Mouse (Mus musculus): ENCODE measurements around the gene Mfsd2a. TPM values are rescaled to one million over a fixed set of nuclear protein-coding genes. Genes with fewer than 3 reads are reported as not detected.

The Mfsd2a gene
- polyA plus RNA-seq, 1 experiment: 0.93 TPM

GRCm38 (mm10) chr4:122998537-122999262 lies 37.7 kb upstream of the Mfsd2a start:
- peak overlapping the region; percentile 74 for H3K27ac ChIP-seq (ENCODE audit: insufficient read depth, low read length)

GRCm38 (mm10) chr4:122996618-122997381 lies 35.8 kb upstream of the Mfsd2a start:
- H3K36me3 ChIP-seq (ENCODE audit: control insufficient read depth, insufficient read depth, low read length, poor library complexity, severe bottlenecking): no peaks in the 10 kb centered on the region
- H3K27ac ChIP-seq (ENCODE audit: insufficient read depth, low read length): no peak overlapping the region
- H3K27me3 ChIP-seq (ENCODE audit: control insufficient read depth, insufficient read depth, low read length, poor library complexity, severe bottlenecking): no peaks in the 10 kb centered on the region
- peak overlapping the region; percentile 78 for H3K9ac ChIP-seq (ENCODE audit: low read depth, poor library complexity, severe bottlenecking)
- H3K4me1 ChIP-seq (ENCODE audit: control insufficient read depth, insufficient read depth, low read length): peaks cover 10% of the 10 kb centered on the region
- TF ChIP-seq EP300 (IDR thresholded peaks at IDR 0.05; ENCODE audit: insufficient read depth, low read depth, low read length) (0 out of 2 replicates have a peak, but pooled peaks have one; percentile 35), POLR2A (IDR thresholded peaks at IDR 0.05; ENCODE audit: insufficient read depth, low read length) (no peak)
- H3K9me3 ChIP-seq (replicated peaks; ENCODE audit: control insufficient read depth, insufficient read depth, low read length, poor library complexity, severe bottlenecking): no peaks in the 10 kb centered on the region
- H3K4me3 ChIP-seq (ENCODE audit: low read depth, low read length): peak overlapping the region; percentile 88

More at GRCm38 (mm10) chr4:122998537-122999262, 37.7 kb upstream of the Mfsd2a start:
- TF ChIP-seq POLR2A (IDR thresholded peaks at IDR 0.05; ENCODE audit: insufficient read depth, low read length) (no peak), CTCF (IDR thresholded peaks at IDR 0.05; ENCODE audit: low read depth, low read length) (no peak), EP300 (IDR thresholded peaks at IDR 0.05; ENCODE audit: insufficient read depth, low read depth, low read length) (no peak)
- H3K9ac ChIP-seq (ENCODE audit: low read depth, poor library complexity, severe bottlenecking): no peak overlapping the region
- H3K36me3 ChIP-seq (ENCODE audit: control insufficient read depth, insufficient read depth, low read length, poor library complexity, severe bottlenecking): no peaks in the 10 kb centered on the region
- H3K27me3 ChIP-seq (ENCODE audit: control insufficient read depth, insufficient read depth, low read length, poor library complexity, severe bottlenecking): no peaks in the 10 kb centered on the region
- no peaks in the 10 kb centered on the region for H3K9me3 ChIP-seq (replicated peaks; ENCODE audit: control insufficient read depth, insufficient read depth, low read length, poor library complexity, severe bottlenecking)
- peaks cover 12% of the 10 kb centered on the region for H3K4me1 ChIP-seq (ENCODE audit: control insufficient read depth, insufficient read depth, low read length)
- peak overlapping the region; percentile 48 for H3K4me3 ChIP-seq (ENCODE audit: low read depth, low read length)

- H3K4me1 ChIP-seq (ENCODE audit: control insufficient read depth, insufficient read depth, low read length): peaks cover 4% of the 10 kb centered on the region
- H3K27ac ChIP-seq (ENCODE audit: insufficient read depth, low read length): no peak overlapping the region
- no peaks in the 10 kb centered on the region for H3K27me3 ChIP-seq (ENCODE audit: control insufficient read depth, insufficient read depth, low read length, poor library complexity, severe bottlenecking)
- no peaks in the 10 kb centered on the region for H3K36me3 ChIP-seq (ENCODE audit: control insufficient read depth, insufficient read depth, low read length, poor library complexity, severe bottlenecking)
- H3K9me3 ChIP-seq (replicated peaks; ENCODE audit: control insufficient read depth, insufficient read depth, low read length, poor library complexity, severe bottlenecking): no peaks in the 10 kb centered on the region
- no peak for TF ChIP-seq CTCF (IDR thresholded peaks at IDR 0.05; ENCODE audit: low read depth, low read length)
- no peak for TF ChIP-seq POLR2A (IDR thresholded peaks at IDR 0.05; ENCODE audit: insufficient read depth, low read length)
- TF ChIP-seq EP300 (IDR thresholded peaks at IDR 0.05; ENCODE audit: insufficient read depth, low read depth, low read length): no peak
- H3K4me3 ChIP-seq (ENCODE audit: low read depth, low read length): peak overlapping the region; percentile 88
- peak overlapping the region; percentile 78 for H3K9ac ChIP-seq (ENCODE audit: low read depth, poor library complexity, severe bottlenecking)
These were observed 35.2 kb upstream of the Mfsd2a start for GRCm38 (mm10) chr4:122996221-122996617.

GRCm38 (mm10) chr4:122995404-122996220 lies 34.6 kb upstream of the Mfsd2a start, which contains the start of gene Mycl:
TSS of gene Mycl (plus strand) at chr4:122995652.
- Histone ChIP-seq H3K9me3 (replicated peaks; ENCODE audit: control insufficient read depth, insufficient read depth, low read length, poor library complexity, severe bottlenecking) (no peaks in the 10 kb centered on the region), H3K4me1 (ENCODE audit: control insufficient read depth, insufficient read depth, low read length) (peaks cover 3% of the 10 kb centered on the region), H3K27ac (ENCODE audit: insufficient read depth, low read length) (no peak within 1 kb of the TSS), H3K36me3 (ENCODE audit: control insufficient read depth, insufficient read depth, low read length, poor library complexity, severe bottlenecking) (no peaks in the 10 kb centered on the region), H3K4me3 (ENCODE audit: low read depth, low read length) (peak within 1 kb of the TSS; percentile 88), H3K27me3 (ENCODE audit: control insufficient read depth, insufficient read depth, low read length, poor library complexity, severe bottlenecking) (no peaks in the 10 kb centered on the region), H3K9ac (ENCODE audit: low read depth, poor library complexity, severe bottlenecking) (peak within 1 kb of the TSS; percentile 78)
- TF ChIP-seq CTCF (IDR thresholded peaks at IDR 0.05; ENCODE audit: low read depth, low read length) (peak; percentile 83), EP300 (IDR thresholded peaks at IDR 0.05; ENCODE audit: insufficient read depth, low read depth, low read length) (no peak)

- H3K27ac ChIP-seq (ENCODE audit: insufficient read depth, low read length): no peak overlapping the region
- TF ChIP-seq POLR2A (IDR thresholded peaks at IDR 0.05; ENCODE audit: insufficient read depth, low read length) (no peak), EP300 (IDR thresholded peaks at IDR 0.05; ENCODE audit: insufficient read depth, low read depth, low read length) (no peak), CTCF (IDR thresholded peaks at IDR 0.05; ENCODE audit: low read depth, low read length) (no peak)
These were observed 31.3 kb upstream of the Mfsd2a start for GRCm38 (mm10) chr4:122992276-122992675.

More at GRCm38 (mm10) chr4:122992276-122992675, 31.3 kb upstream of the Mfsd2a start:
- H3K9me3 ChIP-seq (replicated peaks; ENCODE audit: control insufficient read depth, insufficient read depth, low read length, poor library complexity, severe bottlenecking): no peaks in the 10 kb centered on the region
- no peaks in the 10 kb centered on the region for H3K27me3 ChIP-seq (ENCODE audit: control insufficient read depth, insufficient read depth, low read length, poor library complexity, severe bottlenecking)
- H3K36me3 ChIP-seq (ENCODE audit: control insufficient read depth, insufficient read depth, low read length, poor library complexity, severe bottlenecking): no peaks in the 10 kb centered on the region
- H3K9ac ChIP-seq (ENCODE audit: low read depth, poor library complexity, severe bottlenecking): no peak overlapping the region
- H3K4me1 ChIP-seq (ENCODE audit: control insufficient read depth, insufficient read depth, low read length): no peaks in the 10 kb centered on the region
- no peak overlapping the region for H3K4me3 ChIP-seq (ENCODE audit: low read depth, low read length)

All from ES-Bruce4 (cell line).